Mouse (Mus musculus) lung, postnatal 0 days (tissue): ENCODE results near the gene Atp1b1.
A peak's percentile ranks its signal among the peaks of the same experiment; 100 is the strongest.

Experiments used
- CTCF ChIP-seq: IDR thresholded peaks from 2 replicates; pipeline ENCODE4 v1.5.1; 2016; ENCODE audit warnings: antibody characterized with exemption, mild to moderate bottlenecking
- EP300 ChIP-seq: IDR thresholded peaks from 2 replicates; pipeline ENCODE4 v1.6.1; 2016; ENCODE audit warnings: antibody characterized with exemption, mild to moderate bottlenecking, control low read depth

DNA sequence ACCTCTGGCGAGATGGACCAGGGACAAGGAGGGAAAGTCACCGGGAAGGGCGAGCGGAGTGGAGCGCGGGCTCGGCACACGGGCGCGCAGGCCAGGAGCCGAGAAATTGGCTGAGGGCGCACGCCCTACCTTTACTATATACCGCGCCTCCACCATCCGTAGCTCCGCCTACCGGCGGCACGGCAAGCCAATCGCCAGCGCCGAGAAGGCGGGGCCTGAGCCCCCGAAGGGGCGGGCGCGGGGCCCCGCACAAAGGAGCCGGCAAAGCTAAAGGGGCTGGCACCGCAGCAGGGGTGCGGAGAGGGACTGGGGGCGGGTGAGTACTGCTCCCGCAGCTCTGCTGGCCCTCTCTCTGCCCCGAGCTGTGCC is at the start of gene Atp1b1:
- TF ChIP-seq CTCF = peak; percentile 44
- TF ChIP-seq EP300 = no peak
